Mouse (Mus musculus) MEL (cell line): Measurements from ENCODE around the gene Kcnd2. TPM values are rescaled to one million over a fixed set of nuclear protein-coding genes. Genes with fewer than 3 reads are reported as not detected.

ENCODE experiments used
- DNase-seq: peaks from one replicate; pipeline ENCODE4 v3.0.0; 2011; ENCODE audit warnings: low read depth, low spot score
- H3K27ac ChIP-seq: 2 replicates; pipeline ENCODE4 v1.5.1; 2012; ENCODE audit warnings: low read depth, mild to moderate bottlenecking, control low read depth, low read length, moderate library complexity; ENCODE audit not compliant: control insufficient read depth
- H3K27me3 ChIP-seq, 2 experiments: fragments of 150-350 bp in 1 of 2; sonication (generic) in 1 of 2; 2 replicates each; pipeline ENCODE4 v1.6.1; 2012; ENCODE audit warnings: low read length in 2 of 2, mild to moderate bottlenecking in 2 of 2, improper control_type of control experiment in 1 of 2, moderate library complexity in 1 of 2; ENCODE audit not compliant: insufficient read depth in 2 of 2, control insufficient read depth in 1 of 2
- H3K36me3 ChIP-seq, 2 experiments: 2 replicates each; pipeline ENCODE4 v1.6.1; 2012 to 2014; ENCODE audit warnings: low read length in 2 of 2, improper control_type of control experiment in 1 of 2, inconsistent platforms in 1 of 2, mild to moderate bottlenecking in 1 of 2; ENCODE audit not compliant: insufficient read depth in 2 of 2, control insufficient read depth in 1 of 2
- H3K4me1 ChIP-seq, 2 experiments: fragments of 150-350 bp in 1 of 2; sonication (generic) in 1 of 2; 2 replicates each; pipeline ENCODE4 v1.6.1; 2012; ENCODE audit warnings: low read length in 2 of 2, improper control_type of control experiment in 1 of 2, mild to moderate bottlenecking in 1 of 2; ENCODE audit not compliant: insufficient read depth in 2 of 2, control insufficient read depth in 1 of 2
- H3K4me3 ChIP-seq, 2 experiments: fragments of 150-350 bp in 1 of 2; sonication (generic) in 1 of 2; 2 replicates each; pipeline ENCODE4 v1.5.1; 2012; ENCODE audit warnings: low read depth in 2 of 2, low read length in 2 of 2, mild to moderate bottlenecking in 2 of 2, moderate library complexity in 2 of 2, control low read depth in 1 of 2, improper control_type of control experiment in 1 of 2; ENCODE audit not compliant: control insufficient read depth in 1 of 2, insufficient read depth in 1 of 2
- H3K79me2 ChIP-seq: 2 replicates; pipeline ENCODE4 v1.6.1; 2012; ENCODE audit warnings: mild to moderate bottlenecking, low read length, moderate library complexity; ENCODE audit not compliant: control insufficient read depth, poor library complexity, insufficient read depth
- H3K9ac ChIP-seq: 2 replicates; pipeline ENCODE4 v1.6.1; 2012; ENCODE audit warnings: low read depth, mild to moderate bottlenecking, control low read depth, low read length, moderate library complexity; ENCODE audit not compliant: control insufficient read depth, poor library complexity, severe bottlenecking
- H3K9me3 ChIP-seq: fragments of 150-350 bp; sonication (generic); replicated peaks from 2 replicates; pipeline ENCODE4 v1.6.1; 2012; ENCODE audit warnings: mild to moderate bottlenecking, low read length, improper control_type of control experiment, moderate library complexity; ENCODE audit not compliant: insufficient read depth
- BHLHE40 ChIP-seq: IDR thresholded peaks from 2 replicates; pipeline ENCODE4 v1.6.1; 2012; ENCODE audit warnings: low read depth, mild to moderate bottlenecking, inconsistent platforms, low read length, improper control_type of control experiment, borderline replicate concordance
- CHD1 ChIP-seq: IDR thresholded peaks from 2 replicates; pipeline ENCODE4 v1.6.1; 2012; ENCODE audit warnings: low read depth, mild to moderate bottlenecking, inconsistent platforms, low read length, improper control_type of control experiment
- CHD2 ChIP-seq: IDR thresholded peaks from 2 replicates; pipeline ENCODE4 v1.6.1; 2011; ENCODE audit warnings: low read length, improper control_type of control experiment
- CTCF ChIP-seq, 3 experiments: IDR thresholded peaks in 2 of 3; conservative IDR thresholded peaks in 1 of 3; 2 replicates each; pipeline ENCODE4 v1.5.1; 2011 to 2012; ENCODE audit warnings: low read length in 3 of 3, low read depth in 2 of 3, mild to moderate bottlenecking in 2 of 3, improper control_type of control experiment in 1 of 3, inconsistent platforms in 1 of 3, mixed read lengths in 1 of 3, moderate library complexity in 1 of 3; ENCODE audit not compliant: control insufficient read depth in 1 of 3, insufficient read depth in 1 of 3, poor library complexity in 1 of 3, severe bottlenecking in 1 of 3
- E2F4 ChIP-seq: IDR thresholded peaks from 2 replicates; pipeline ENCODE4 v1.6.1; 2011; ENCODE audit warnings: low read depth, low read length, improper control_type of control experiment, borderline replicate concordance
- GABPA ChIP-seq: IDR thresholded peaks from 2 replicates; pipeline ENCODE4 v1.6.1; 2012; ENCODE audit warnings: low read depth, mild to moderate bottlenecking, inconsistent platforms, low read length, improper control_type of control experiment, moderate library complexity
- GATA1 ChIP-seq: IDR thresholded peaks from 2 replicates; pipeline ENCODE4 v1.6.1; 2011; ENCODE audit warnings: low read depth, low read length, improper control_type of control experiment
- HCFC1 ChIP-seq: IDR thresholded peaks from 2 replicates; pipeline ENCODE4 v1.6.1; 2012; ENCODE audit warnings: low read depth, mild to moderate bottlenecking, inconsistent platforms, low read length, improper control_type of control experiment, moderate library complexity
- JUND ChIP-seq: IDR thresholded peaks from 2 replicates; pipeline ENCODE4 v1.6.1; 2011; ENCODE audit warnings: low read depth, mild to moderate bottlenecking, improper control_type of control experiment, low read length
- MAFK ChIP-seq: IDR thresholded peaks from 2 replicates; pipeline ENCODE4 v1.6.1; 2011; ENCODE audit warnings: low read depth, mild to moderate bottlenecking, low read length, improper control_type of control experiment, borderline replicate concordance
- MAX ChIP-seq: IDR thresholded peaks from 2 replicates; pipeline ENCODE4 v1.6.1; 2011; ENCODE audit warnings: low read length, improper control_type of control experiment
- MEF2A ChIP-seq: IDR thresholded peaks from 2 replicates; pipeline ENCODE4 v1.6.1; 2014; ENCODE audit warnings: low read depth, mild to moderate bottlenecking, inconsistent platforms, low read length, improper control_type of control experiment; ENCODE audit not compliant: poor library complexity, insufficient replicate concordance, severe bottlenecking; ENCODE audit errors: extremely low read depth
- MYC ChIP-seq: IDR thresholded peaks from 2 replicates; pipeline ENCODE4 v1.6.1; 2011; ENCODE audit warnings: low read depth, mild to moderate bottlenecking, low read length, improper control_type of control experiment, moderate library complexity
- NRF1 ChIP-seq: IDR thresholded peaks from 2 replicates; pipeline ENCODE4 v1.6.1; 2014; ENCODE audit warnings: low read depth, mild to moderate bottlenecking, inconsistent platforms, low read length, improper control_type of control experiment, moderate library complexity; ENCODE audit not compliant: poor library complexity, insufficient read depth, severe bottlenecking
- POLR2A ChIP-seq, 2 experiments: IDR thresholded peaks; 2 replicates each; pipeline ENCODE4 v1.6.1; 2011 to 2012; ENCODE audit warnings: low read length in 2 of 2, mild to moderate bottlenecking in 2 of 2, control low read depth in 1 of 2, improper control_type of control experiment in 1 of 2, low read depth in 1 of 2, moderate library complexity in 1 of 2; ENCODE audit not compliant: control insufficient read depth in 1 of 2, insufficient read depth in 1 of 2, poor library complexity in 1 of 2
- POLR2AphosphoS2 ChIP-seq: IDR thresholded peaks from 2 replicates; pipeline ENCODE4 v1.6.1; 2011; ENCODE audit warnings: low read length, improper control_type of control experiment
- POLR2AphosphoS5 ChIP-seq: IDR thresholded peaks from 2 replicates; pipeline ENCODE4 v1.6.1; 2012; ENCODE audit warnings: low read depth, borderline replicate concordance, mild to moderate bottlenecking, inconsistent platforms, low read length, moderate library complexity, mixed read lengths
- RAD21 ChIP-seq: IDR thresholded peaks from 2 replicates; pipeline ENCODE4 v1.6.1; 2011; ENCODE audit warnings: mild to moderate bottlenecking, low read depth, low read length, improper control_type of control experiment
- RCOR1 ChIP-seq: IDR thresholded peaks from 2 replicates; pipeline ENCODE4 v1.6.1; 2012; ENCODE audit warnings: low read depth, mild to moderate bottlenecking, inconsistent platforms, low read length, improper control_type of control experiment
- SIN3A ChIP-seq: IDR thresholded peaks from 2 replicates; pipeline ENCODE4 v1.6.1; 2012; ENCODE audit warnings: low read length, improper control_type of control experiment, inconsistent platforms
- USF1 ChIP-seq: IDR thresholded peaks from 2 replicates; pipeline ENCODE4 v1.6.1; 2014; ENCODE audit warnings: low read depth, mild to moderate bottlenecking, inconsistent platforms, low read length, improper control_type of control experiment, moderate library complexity
- USF2 ChIP-seq, 2 experiments: IDR thresholded peaks; 2 replicates each; pipeline ENCODE4 v1.6.1; 2011 to 2012; ENCODE audit warnings: improper control_type of control experiment in 2 of 2, low read length in 2 of 2, borderline replicate concordance in 1 of 2, inconsistent platforms in 1 of 2, low read depth in 1 of 2, mild to moderate bottlenecking in 1 of 2; ENCODE audit not compliant: insufficient read depth in 1 of 2
- ZC3H11A ChIP-seq: IDR thresholded peaks from 2 replicates; pipeline ENCODE4 v1.6.1; 2012; ENCODE audit warnings: low read depth, mild to moderate bottlenecking, inconsistent platforms, low read length, improper control_type of control experiment
- ZMIZ1 ChIP-seq: IDR thresholded peaks from 2 replicates; pipeline ENCODE4 v1.6.1; 2012; ENCODE audit warnings: low read depth, mild to moderate bottlenecking, inconsistent platforms, low read length, improper control_type of control experiment, moderate library complexity
- ZNF384 ChIP-seq: IDR thresholded peaks from 2 replicates; pipeline ENCODE4 v1.6.1; 2012; ENCODE audit warnings: low read depth, mild to moderate bottlenecking, inconsistent platforms, low read length, improper control_type of control experiment
- polyA plus RNA-seq, 2 experiments: library from polyadenylated mRNA; stranded (reverse) in 1 of 2; unstranded in 1 of 2; fragments of >175 nt in 1 of 2; fragments of >200 nt in 1 of 2; gene quantifications; 2 replicates each; pipeline versions ENCODE4 v1.2.1 to v1.2.4; 2012; ENCODE audit warnings: low replicate concordance in 2 of 2, low read depth in 1 of 2; ENCODE audit not compliant: insufficient read length in 2 of 2, insufficient read depth in 1 of 2, missing spikeins in 1 of 2
- total RNA-seq: library from RNA; depleted of rRNA; stranded (reverse); fragments of 300-350 nt; gene quantifications from 2 replicates; pipeline ENCODE4 v1.2.3, GENCODE M21; 2012

Gene Kcnd2
- total and polyA plus RNA-seq, 3 experiments: not detected

GRCm38 (mm10) chr6:21510621-21511239, 295.4 kb downstream of the Kcnd2 start:
- H3K4me3 ChIP-seq: no peak overlapping the region
- no peak for TF ChIP-seq NRF1
- no peak for TF ChIP-seq USF1
- TF ChIP-seq MEF2A: no peak
- TF ChIP-seq CTCF (IDR thresholded peaks at IDR 0.05 in 2 of 3, conservative IDR thresholded peaks at IDR 0.05 in 1 of 3; ENCODE audit: control insufficient read depth in 1 of 3, insufficient read depth in 1 of 3, low read depth in 2 of 3, low read length in 3 of 3, poor library complexity in 1 of 3, severe bottlenecking in 1 of 3): no peak
- no peak for TF ChIP-seq POLR2AphosphoS2
- TF ChIP-seq ZC3H11A: no peak
- no peak for TF ChIP-seq JUND
- no peak for TF ChIP-seq MAFK
- no peak for TF ChIP-seq E2F4
- no peak for TF ChIP-seq RCOR1
- no peak for TF ChIP-seq MAX
- TF ChIP-seq SIN3A: no peak
- no peak for TF ChIP-seq MYC
- TF ChIP-seq GATA1: no peak
- TF ChIP-seq, all 39 proteins: peak for 0
- Histone ChIP-seq H3K9me3 (no peaks in the 10 kb centered on the region), H3K27me3 (no peaks in the 10 kb centered on the region), H3K79me2 (no peaks in the 10 kb centered on the region), H3K36me3 (no peaks in the 10 kb centered on the region), H3K27ac (no peak overlapping the region), H3K4me1 (no peaks in the 10 kb centered on the region), H3K9ac (no peak overlapping the region)
- DNase-seq: no peak

GRCm38 (mm10) chr6:21520351-21520750, 305.0 kb downstream of the Kcnd2 start:
- Histone ChIP-seq H3K27me3 (no peaks in the 10 kb centered on the region), H3K4me1 (no peaks in the 10 kb centered on the region), H3K9ac (no peak overlapping the region), H3K4me3 (no peak overlapping the region), H3K36me3 (no peaks in the 10 kb centered on the region), H3K79me2 (no peaks in the 10 kb centered on the region), H3K9me3 (no peaks in the 10 kb centered on the region), H3K27ac (no peak overlapping the region)
- TF ChIP-seq CHD1: no peak
- no peak for TF ChIP-seq ZNF384
- no peak for TF ChIP-seq JUND
- no peak for TF ChIP-seq POLR2A (IDR thresholded peaks at IDR 0.05; ENCODE audit: control insufficient read depth in 1 of 2, insufficient read depth in 1 of 2, low read depth in 1 of 2, low read length in 2 of 2, poor library complexity in 1 of 2)
- no peak for TF ChIP-seq NRF1
- no peak for TF ChIP-seq CHD2
- TF ChIP-seq BHLHE40: no peak
- no peak for TF ChIP-seq ZMIZ1
- TF ChIP-seq MAFK: no peak
- no peak for TF ChIP-seq GABPA
- TF ChIP-seq RCOR1: no peak
- TF ChIP-seq RAD21: no peak
- TF ChIP-seq USF1: no peak
- no peak for TF ChIP-seq MYC
- TF ChIP-seq ZC3H11A: no peak
- TF ChIP-seq POLR2AphosphoS5: no peak
- TF ChIP-seq HCFC1: no peak
- no peak for TF ChIP-seq USF2 (IDR thresholded peaks at IDR 0.05; ENCODE audit: borderline replicate concordance in 1 of 2, insufficient read depth in 1 of 2, low read depth in 1 of 2, low read length in 2 of 2)
- no peak for DNase-seq
